Mouse (Mus musculus) liver, embryonic 11.5 days (tissue): ENCODE results near the gene Cyp46a1. TPM values are rescaled to one million over a fixed set of nuclear protein-coding genes. Genes with fewer than 3 reads are reported as not detected.

ENCODE experiments used
- ATAC-seq: fragments of 200-750 bp; cut with Nextera tagmentation; replicated peaks from 2 replicates; pipeline ENCODE4 v1.8.0; 2017; ENCODE audit warnings: moderate number of reproducible peaks, mild to moderate bottlenecking, moderate TSS enrichment, moderate library complexity; ENCODE audit not compliant: low FRiP score
- DNase-seq: peaks from one replicate; pipeline ENCODE4 v3.0.0-alpha.2; 2017; ENCODE audit warnings: low spot score
- H3K27ac ChIP-seq: fragments of 300-500 bp; sonication (generic); 2 replicates; pipeline ENCODE4 v1.5.1; 2014; ENCODE audit warnings: mild to moderate bottlenecking, low read depth, low read length, control low read depth
- H3K27me3 ChIP-seq: fragments of 300-500 bp; sonication (generic); replicated peaks from 2 replicates; pipeline ENCODE4 v1.6.1; 2014; ENCODE audit warnings: low read length, mixed read lengths; ENCODE audit not compliant: control insufficient read depth, insufficient read depth
- H3K36me3 ChIP-seq: fragments of 300-500 bp; sonication (generic); 2 replicates; pipeline ENCODE4 v1.6.1; 2014; ENCODE audit warnings: mild to moderate bottlenecking, low read length, moderate library complexity, mixed read lengths; ENCODE audit not compliant: control insufficient read depth, insufficient read depth
- H3K4me1 ChIP-seq: fragments of 300-500 bp; sonication (generic); replicated peaks from 2 replicates; pipeline ENCODE4 v1.6.1; 2014; ENCODE audit warnings: low read length, mixed read lengths; ENCODE audit not compliant: control insufficient read depth, insufficient read depth
- H3K4me2 ChIP-seq: fragments of 300-500 bp; sonication (generic); 2 replicates; pipeline ENCODE4 v1.6.1; 2014; ENCODE audit warnings: mild to moderate bottlenecking, control low read depth, moderate library complexity
- H3K4me3 ChIP-seq: fragments of 300-500 bp; sonication (generic); 2 replicates; pipeline ENCODE4 v1.5.1; 2014; ENCODE audit warnings: low read depth, low read length, control low read depth
- H3K9ac ChIP-seq: fragments of 300-500 bp; sonication (generic); 2 replicates; pipeline ENCODE4 v1.6.1; 2014; ENCODE audit warnings: low read depth, low read length, control low read depth
- H3K9me3 ChIP-seq: fragments of 300-500 bp; sonication (generic); 2 replicates; pipeline ENCODE4 v1.6.1; 2016; ENCODE audit warnings: low read length, inconsistent platforms, mixed read lengths; ENCODE audit not compliant: control insufficient read depth
- WGBS: fragments of 180-500 bp; shearing (Covaris S2); extraction: QIAGEN DNeasy Blood & Tissue Kit; methylation state at CpG from one replicate; pipeline ENCODE4 v1.1.7; 2014; 5-methylcytosine and 5-hydroxymethylcytosine counted together
- polyA plus RNA-seq: library from polyadenylated mRNA; unstranded; fragments of >200 nt; fragmentation: Nextera tagmentation; extraction: Ambion mirVana; gene quantifications from 2 replicates; pipeline ENCODE4 v1.2.1, GENCODE M21; 2014

Gene Cyp46a1
- polyA plus RNA-seq, 1 experiment from 2014 or later, result 2.2 TPM

DNA sequence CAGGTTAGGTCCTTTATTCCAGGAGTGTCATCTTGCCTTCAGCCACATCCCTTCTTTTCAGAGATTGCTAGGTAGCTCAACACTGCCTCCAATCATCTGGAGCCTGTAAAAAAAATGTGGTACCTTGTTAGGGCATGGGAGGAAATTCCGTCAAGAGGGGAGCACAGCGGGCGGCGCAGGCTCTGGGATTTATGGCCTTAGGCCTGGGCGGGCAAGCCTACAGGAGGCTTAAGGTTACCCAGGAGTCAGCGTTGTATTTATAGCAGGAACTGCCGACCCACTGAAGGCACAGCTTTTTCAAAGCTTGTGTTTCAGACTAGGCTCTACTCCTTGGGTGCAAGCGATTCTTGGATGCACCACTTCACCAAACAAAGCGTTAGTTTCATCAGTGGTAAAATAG, 39.4 kb downstream of the Cyp46a1 start:
- peaks cover 8% of the 10 kb centered on the region for H3K4me1 ChIP-seq

DNA sequence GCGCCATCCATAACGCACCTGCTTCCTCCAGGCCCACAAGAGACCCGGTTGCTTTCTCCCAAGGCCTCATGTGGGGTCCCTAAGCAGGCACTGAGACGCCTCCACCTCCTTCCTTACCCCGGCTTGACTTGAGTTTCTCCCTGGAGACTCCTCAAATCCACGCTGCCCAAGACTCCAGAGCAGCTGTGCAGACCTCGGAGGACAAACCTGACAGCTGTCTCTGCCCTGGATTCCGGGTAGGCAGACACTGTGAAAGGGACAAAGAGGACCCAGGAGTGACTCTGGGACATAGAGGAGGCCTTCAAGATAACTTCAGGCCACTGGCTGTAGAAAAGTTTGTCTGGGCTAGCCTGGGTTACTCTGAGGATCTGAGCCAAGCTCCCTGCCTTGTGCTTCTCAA, 40.5 kb downstream of the Cyp46a1 start:
- Histone ChIP-seq H3K4me2 (no peak overlapping the region), H3K36me3 (no peaks in the 10 kb centered on the region), H3K4me1 (peaks cover 8% of the 10 kb centered on the region), H3K4me3 (no peak overlapping the region), H3K27me3 (no peaks in the 10 kb centered on the region), H3K27ac (no peak overlapping the region), H3K9ac (no peak overlapping the region), H3K9me3 (no peaks in the 10 kb centered on the region)
- 81% methylated on average over 8 of the region's 8 CpGs for WGBS
- ATAC-seq, result no peak
- no peak for DNase-seq

More for the DNA sequence above, 39.4 kb downstream of the Cyp46a1 start:
- H3K27ac ChIP-seq, result no peak overlapping the region
- no peaks in the 10 kb centered on the region for H3K9me3 ChIP-seq
- DNase-seq, result no peak
- no peak for ATAC-seq
- no peak overlapping the region for H3K9ac ChIP-seq
- no peak overlapping the region for H3K4me3 ChIP-seq
- no peaks in the 10 kb centered on the region for H3K36me3 ChIP-seq
- no peak overlapping the region for H3K4me2 ChIP-seq
- H3K27me3 ChIP-seq, result no peaks in the 10 kb centered on the region
- whole genome bisulfite sequencing, result 80% methylated on average over 9 of the region's 9 CpGs

DNA sequence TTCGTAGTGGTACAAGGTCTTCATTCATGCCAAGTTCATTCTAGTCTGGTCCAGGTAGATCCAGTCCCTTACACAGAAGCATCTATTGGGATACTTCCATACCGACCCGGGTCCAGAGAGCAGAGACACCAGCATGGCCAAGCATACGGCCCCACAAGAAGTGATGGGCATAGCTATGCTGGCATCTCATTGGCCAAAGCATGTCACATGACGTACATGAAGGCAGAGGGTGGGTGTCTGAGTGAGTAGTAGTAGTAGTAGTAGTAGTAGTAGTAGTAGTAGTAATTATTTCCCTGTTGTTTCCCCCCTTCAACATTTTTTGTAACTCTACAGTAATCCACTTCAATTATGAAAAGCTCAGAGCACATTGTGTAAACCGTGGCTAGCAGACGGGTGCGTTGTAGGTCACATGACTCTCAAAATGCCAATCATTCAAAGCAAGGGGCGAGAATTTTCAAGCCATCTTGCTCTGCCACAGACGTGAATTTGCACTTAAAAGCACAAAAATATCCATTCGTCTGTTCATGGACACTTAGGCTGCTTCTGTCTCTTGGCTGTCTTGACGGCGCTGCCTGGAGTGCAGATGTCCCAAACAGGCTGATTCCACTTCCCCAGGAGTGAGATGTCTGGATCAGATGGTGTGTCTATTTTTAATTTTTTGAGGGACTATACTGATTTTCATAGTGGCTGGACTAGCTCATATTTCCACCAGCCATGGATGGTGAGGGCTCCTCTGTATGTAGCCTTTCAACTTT, 44.4 kb downstream of the Cyp46a1 start:
- Histone ChIP-seq H3K4me1 (no peaks in the 10 kb centered on the region), H3K4me2 (no peak overlapping the region), H3K9me3 (no peaks in the 10 kb centered on the region), H3K27ac (no peak overlapping the region), H3K36me3 (no peaks in the 10 kb centered on the region), H3K4me3 (no peak overlapping the region), H3K27me3 (no peaks in the 10 kb centered on the region; the same call in 1 of the 2 replicates), H3K9ac (no peak overlapping the region)
- no peak for ATAC-seq
- 81% methylated on average over 13 of the region's 13 CpGs for WGBS
- DNase-seq, result no peak

DNA sequence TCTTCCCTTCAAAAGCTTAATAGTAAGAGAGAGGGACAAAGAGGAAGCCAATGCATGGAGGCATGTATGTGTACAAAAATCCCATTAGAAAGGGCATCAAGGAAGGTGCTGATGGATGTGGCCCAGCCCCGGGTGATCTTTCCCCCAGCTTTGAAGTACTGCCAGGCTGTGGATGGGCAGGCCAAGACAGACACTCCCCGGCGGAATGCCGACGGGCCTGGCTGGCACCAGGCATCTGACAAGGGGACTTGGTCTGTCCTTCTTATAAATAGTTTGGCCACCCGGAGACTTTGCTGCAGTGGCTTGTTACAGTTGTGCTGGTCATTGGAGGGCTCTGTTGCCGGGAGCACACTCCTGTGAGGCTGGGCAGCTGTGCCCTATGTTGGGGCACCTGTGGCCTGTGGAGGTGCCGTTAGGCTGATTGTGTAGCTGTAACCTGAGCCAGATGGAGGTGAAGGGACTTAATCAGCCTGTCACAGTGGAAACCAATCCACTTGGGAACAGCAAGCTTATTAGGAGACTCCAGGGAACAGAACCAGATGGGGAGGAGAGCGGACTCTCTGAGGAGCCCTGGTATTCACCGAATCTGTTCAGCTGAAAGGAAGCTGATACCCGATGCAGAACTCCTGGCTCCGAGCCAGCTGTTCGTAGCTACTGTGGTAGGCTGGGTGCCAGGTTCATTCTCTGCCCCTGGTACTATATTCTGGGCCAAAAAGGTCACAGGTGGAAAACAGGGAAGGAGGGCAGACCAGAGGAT, 52.5 kb downstream of the Cyp46a1 start:
- Histone ChIP-seq H3K9ac (no peak overlapping the region), H3K36me3 (no peaks in the 10 kb centered on the region), H3K4me2 (no peak overlapping the region), H3K27ac (no peak overlapping the region), H3K4me1 (no peaks in the 10 kb centered on the region), H3K9me3 (no peaks in the 10 kb centered on the region), H3K4me3 (no peak overlapping the region), H3K27me3 (no peaks in the 10 kb centered on the region; the same call in 1 of the 2 replicates)
- WGBS, result 70% methylated on average over 13 of the region's 13 CpGs
- ATAC-seq (no peak), DNase-seq (no peak)

DNA sequence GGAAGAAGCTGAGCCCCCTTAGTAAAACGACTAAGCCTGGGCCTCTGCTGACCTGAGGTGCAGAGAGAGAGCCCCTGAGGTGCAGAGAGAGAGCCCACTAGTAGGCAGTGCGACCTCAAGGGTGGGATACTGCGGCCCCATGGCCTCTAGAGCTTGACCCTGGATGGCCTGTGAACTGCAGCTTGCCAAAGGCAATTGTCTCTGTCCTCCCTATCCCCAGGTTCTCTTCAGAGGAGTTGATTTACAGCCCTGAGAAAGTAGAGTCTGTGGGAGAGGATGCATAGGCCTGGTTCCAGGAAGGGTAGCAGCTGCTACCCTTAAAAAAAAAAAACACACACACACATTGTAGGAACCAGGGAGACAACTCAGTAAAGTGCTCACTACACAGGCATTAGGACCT, 55.5 kb downstream of the Cyp46a1 start:
- DNase-seq, result no peak
- no peak overlapping the region for H3K27ac ChIP-seq
- H3K27me3 ChIP-seq, result no peaks in the 10 kb centered on the region
- no peak for ATAC-seq
- no peaks in the 10 kb centered on the region for H3K36me3 ChIP-seq
- no peak overlapping the region for H3K9ac ChIP-seq
- no peak overlapping the region for H3K4me3 ChIP-seq
- H3K4me1 ChIP-seq, result no peaks in the 10 kb centered on the region
- WGBS, result 59% methylated on average over 3 of the region's 3 CpGs
- no peaks in the 10 kb centered on the region for H3K9me3 ChIP-seq
- H3K4me2 ChIP-seq, result no peak overlapping the region

DNA sequence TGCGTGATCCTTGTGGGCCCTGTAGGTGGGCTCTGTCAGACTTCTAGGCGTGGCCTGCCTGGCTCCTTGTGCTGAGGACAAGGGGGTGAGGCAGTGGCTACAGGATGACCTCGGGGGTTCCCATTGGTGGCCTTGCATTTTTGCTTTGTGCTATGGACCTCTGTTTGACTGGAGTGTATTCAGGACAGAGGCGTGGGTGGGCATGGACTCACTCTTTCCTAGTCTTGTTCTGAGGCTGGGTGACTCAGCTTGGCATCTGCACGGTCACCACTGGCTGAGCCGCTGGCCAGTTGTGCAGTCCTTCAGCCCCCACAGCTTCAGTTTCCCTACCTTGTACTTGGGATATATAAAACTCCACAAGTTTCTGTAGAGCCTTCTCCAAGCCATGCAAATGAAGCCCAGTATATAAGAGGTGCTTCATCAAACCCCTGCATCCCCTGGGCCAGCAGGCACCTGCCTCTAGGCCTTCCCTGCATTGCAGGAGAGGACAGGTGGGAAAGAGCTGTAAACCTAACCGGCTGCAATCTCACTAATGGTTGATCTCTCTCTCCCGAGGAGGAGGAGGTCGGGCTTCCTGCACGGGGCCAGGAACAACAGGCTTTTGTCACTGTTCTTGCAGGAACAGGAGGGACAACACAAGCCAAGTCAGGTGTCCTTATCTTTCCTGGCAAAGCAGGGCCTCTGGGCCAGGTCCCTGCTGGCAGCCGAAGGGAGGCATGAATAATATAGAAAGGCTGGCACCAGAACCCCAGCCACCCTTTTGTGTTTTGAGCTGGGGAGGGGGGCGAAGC, 58.3 kb downstream of the Cyp46a1 start:
- Histone ChIP-seq H3K4me2 (no peak overlapping the region), H3K9ac (no peak overlapping the region), H3K27me3 (no peaks in the 10 kb centered on the region), H3K9me3 (no peaks in the 10 kb centered on the region), H3K4me3 (no peak overlapping the region), H3K4me1 (no peaks in the 10 kb centered on the region), H3K27ac (no peak overlapping the region), H3K36me3 (no peaks in the 10 kb centered on the region)
- ATAC-seq (no peak), DNase-seq (no peak)
- 69% methylated on average over 12 of the region's 12 CpGs for WGBS

DNA sequence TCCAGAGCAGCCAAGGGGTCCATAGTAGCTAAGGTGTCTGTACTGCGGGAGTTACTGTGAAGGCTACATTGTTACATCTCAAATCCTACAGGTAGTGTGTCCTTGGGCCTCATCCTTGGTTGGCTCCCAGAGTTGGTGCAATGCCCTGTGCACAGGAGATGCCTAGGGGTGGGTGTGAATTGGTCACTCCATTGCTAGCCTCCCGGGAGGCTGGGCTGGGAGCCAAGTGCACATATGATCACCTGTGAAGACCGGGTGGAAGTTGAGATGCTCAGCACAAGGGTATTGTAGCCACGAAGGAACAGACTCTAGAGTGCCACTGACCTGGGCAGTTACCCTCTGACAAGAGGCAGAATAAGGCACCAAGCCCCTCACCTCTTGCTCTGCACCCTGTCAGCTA, 58.9 kb downstream of the Cyp46a1 start:
- H3K4me2 ChIP-seq, result no peak overlapping the region
- no peaks in the 10 kb centered on the region for H3K9me3 ChIP-seq
- H3K36me3 ChIP-seq, result no peaks in the 10 kb centered on the region
- DNase-seq (no peak), ATAC-seq (no peak)
- no peaks in the 10 kb centered on the region for H3K27me3 ChIP-seq
- WGBS, result 86% methylated on average over 4 of the region's 4 CpGs
- H3K9ac ChIP-seq, result no peak overlapping the region
- H3K27ac ChIP-seq, result no peak overlapping the region
- no peak overlapping the region for H3K4me3 ChIP-seq
- H3K4me1 ChIP-seq, result no peaks in the 10 kb centered on the region

DNA sequence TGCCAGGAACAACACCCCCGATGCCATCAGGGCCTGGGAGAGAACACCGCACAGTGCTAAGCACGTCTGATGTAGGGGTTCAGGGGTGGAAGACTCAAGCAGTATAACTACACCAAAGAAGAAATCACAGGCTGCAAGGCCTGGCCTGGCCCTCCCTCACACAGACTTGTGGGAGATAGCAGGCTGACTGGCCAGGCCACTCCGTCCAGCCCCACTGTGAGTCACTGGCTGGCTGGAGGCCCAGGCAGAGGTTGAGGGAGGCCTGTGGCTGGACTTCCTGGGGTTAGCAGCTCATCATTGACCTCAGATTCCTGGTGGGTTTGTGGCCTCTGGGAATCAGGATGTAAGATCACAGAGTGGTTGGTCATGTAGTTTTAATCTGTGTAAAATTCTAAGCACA, 59.5 kb downstream of the Cyp46a1 start:
- Histone ChIP-seq H3K9ac (no peak overlapping the region), H3K27ac (no peak overlapping the region), H3K4me1 (no peaks in the 10 kb centered on the region), H3K36me3 (no peaks in the 10 kb centered on the region), H3K4me2 (no peak overlapping the region), H3K9me3 (no peaks in the 10 kb centered on the region), H3K4me3 (no peak overlapping the region), H3K27me3 (no peaks in the 10 kb centered on the region)
- ATAC-seq (no peak; the same call in 1 of the 2 replicates), DNase-seq (no peak)
- WGBS, result 74% methylated on average over 4 of the region's 4 CpGs
